Mouse (Mus musculus) cerebellum, adult 2 months (tissue): ENCODE data around the gene Dcun1d3.

ENCODE experiments used
- CTCF ChIP-seq: fragments of 200-500 bp; IDR thresholded peaks from 2 replicates; pipeline ENCODE4 v1.5.1; 2011; ENCODE audit warnings: low read depth, mild to moderate bottlenecking, control low read depth, low read length, moderate library complexity, borderline replicate concordance; ENCODE audit not compliant: insufficient read depth
- POLR2A ChIP-seq: fragments of 200-500 bp; IDR thresholded peaks from 2 replicates; pipeline ENCODE4 v1.6.1; 2011; ENCODE audit warnings: low read length, control low read depth, borderline replicate concordance; ENCODE audit not compliant: insufficient read depth

DNA sequence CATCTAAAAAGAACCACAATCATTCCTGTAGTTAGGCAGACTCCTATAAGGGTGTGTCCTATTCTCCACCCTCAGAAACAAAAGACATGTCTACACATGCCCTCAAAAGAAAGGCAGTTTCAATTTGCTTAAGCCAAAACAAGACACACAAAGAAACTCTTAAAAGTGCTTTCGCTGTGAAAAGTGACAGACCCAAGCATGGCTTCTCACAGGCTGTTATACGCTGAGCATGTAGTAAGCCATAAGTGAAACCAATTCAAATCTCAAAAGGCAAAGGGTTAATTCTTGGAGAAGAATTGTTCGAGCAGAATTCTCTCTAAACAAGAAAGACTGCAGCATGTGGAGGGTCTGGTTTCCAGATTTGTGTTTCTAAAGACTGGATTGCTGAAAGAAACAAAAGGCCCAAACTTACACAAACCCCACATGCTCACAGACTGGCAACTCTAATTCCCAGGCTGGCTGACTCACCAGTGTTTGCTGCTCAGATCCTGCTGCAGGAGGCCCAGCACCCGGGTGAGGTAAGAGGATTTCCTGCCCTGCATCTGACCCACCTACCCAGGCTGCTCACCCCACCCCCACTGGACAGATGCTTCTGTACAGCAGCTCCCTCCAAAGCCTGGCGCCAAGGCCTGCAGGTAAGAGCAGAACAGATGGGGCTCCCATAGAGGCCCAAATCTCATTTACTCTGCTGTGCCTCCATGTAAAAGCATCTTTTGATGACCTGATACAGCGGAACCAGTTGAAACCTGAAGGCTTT is 34.6 kb downstream of the Dcun1d3 start:
- TF ChIP-seq CTCF (no peak), POLR2A (no peak)
